Mouse (Mus musculus): Measurements from ENCODE around the gene Baiap2l2.

Baiap2l2 gene

GRCm38 (mm10) chr15:79216191-79216590 is 69.1 kb downstream of the Baiap2l2 start:
- DNase-seq (ENCODE audit: extremely low read depth, low read depth, low spot score), result no peak

- DNase-seq (ENCODE audit: extremely low read depth, low read depth, low spot score), result no peak
Measured at GRCm38 (mm10) chr15:79213591-79213990, 71.7 kb downstream of the Baiap2l2 start.

DNA sequence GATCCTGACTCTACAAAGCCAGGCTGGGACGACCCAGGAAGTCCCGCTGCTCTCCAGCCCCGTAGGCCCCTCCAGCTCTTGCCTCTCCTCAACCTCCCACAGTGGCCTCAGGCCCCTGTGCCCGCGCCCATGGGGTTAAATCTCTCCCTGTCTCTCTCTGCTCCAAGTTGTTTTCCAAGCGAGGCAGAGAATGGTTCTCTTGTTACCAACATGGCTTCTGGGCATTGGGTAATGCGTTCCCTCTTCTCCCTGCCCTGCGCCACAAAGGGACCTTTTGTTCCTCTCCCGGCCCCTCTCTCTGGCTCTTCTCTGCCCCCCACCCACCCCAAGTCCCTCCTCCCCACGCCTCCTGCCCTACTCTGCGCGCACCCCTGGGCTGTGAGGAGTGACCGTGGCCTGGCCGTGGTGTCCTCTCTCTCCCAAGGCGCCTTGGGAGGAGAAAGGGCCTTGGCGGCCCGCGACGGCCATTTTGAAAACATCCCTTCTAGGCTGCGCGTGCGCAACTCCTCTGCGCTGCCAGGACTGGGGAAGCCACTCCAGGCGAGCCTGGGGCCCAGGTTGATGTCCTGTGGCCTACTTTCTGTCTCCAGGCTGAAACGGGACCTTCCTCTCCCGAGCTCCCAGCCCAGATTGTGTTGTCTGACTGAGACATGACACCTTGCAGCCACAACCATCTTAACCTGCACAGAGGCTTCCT is 72.4 kb downstream of the Baiap2l2 start:
- DNase-seq (ENCODE audit: extremely low read depth, low read depth, low spot score), result no peak

DNA sequence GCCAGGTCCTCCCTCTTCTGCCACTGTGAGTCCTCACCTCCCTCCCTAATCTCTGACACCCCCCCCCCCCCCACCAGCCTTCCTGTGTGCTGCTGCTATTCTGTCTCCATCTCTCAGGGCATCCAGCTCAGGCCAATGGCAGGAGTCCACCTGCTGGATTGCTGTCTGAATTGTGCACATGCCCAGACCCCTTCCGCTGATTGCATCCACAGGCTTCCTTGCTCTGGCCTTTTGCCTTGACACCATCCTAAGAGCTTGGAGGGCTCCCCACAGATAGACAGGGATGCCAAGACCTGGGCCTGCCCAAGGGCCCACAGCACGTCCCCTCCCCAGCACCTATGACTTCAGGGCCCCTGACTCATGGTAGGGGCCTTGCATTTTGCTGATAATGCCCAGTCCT is 75.0 kb downstream of the Baiap2l2 start:
- DNase-seq (ENCODE audit: extremely low read depth, low read depth, low spot score), result no peak

- DNase-seq (ENCODE audit: extremely low read depth, low read depth, low spot score), result no peak
Measured at GRCm38 (mm10) chr15:79208758-79209439, 76.4 kb downstream of the Baiap2l2 start.

DNA sequence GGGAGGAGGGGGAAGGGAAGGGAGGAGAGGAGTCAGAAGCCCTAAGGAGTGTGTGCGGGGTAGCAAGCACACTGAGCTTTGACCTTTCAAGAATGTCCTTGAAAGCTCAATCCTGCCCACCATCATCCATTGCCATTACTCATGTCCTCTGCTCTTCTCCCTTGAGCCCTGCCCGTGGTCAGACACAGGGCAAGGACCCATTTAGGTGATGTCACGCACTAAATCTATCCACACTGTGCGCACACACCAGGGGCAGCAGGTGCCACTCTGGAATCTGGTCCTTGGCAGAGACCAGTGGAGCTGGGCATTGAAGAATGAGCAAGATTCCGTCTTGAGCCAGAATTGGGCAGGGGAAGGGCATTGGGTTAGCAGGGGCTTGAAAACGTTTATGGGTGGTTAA is 77.1 kb downstream of the Baiap2l2 start:
- no peak for DNase-seq (ENCODE audit: extremely low read depth, low read depth, low spot score)

Data from fat pad, adult 2 months (tissue).